Mouse (Mus musculus) kidney, postnatal 14 days (tissue): Measurements from ENCODE around the gene Ift20.
"Not testable (repeated sequence)": the region's sequence is repeated elsewhere in the genome, so short reads cannot be mapped to it uniquely, and the experiment has no call there.

ENCODE experiments used
- DNase-seq: peaks from one replicate; pipeline ENCODE4 v3.0.0; 2022; ENCODE audit warnings: mixed read lengths

The Ift20 gene

GRCm38 (mm10) chr11:78568827-78569226 lies 32.7 kb downstream of the Ift20 start:
- DNase-seq: no peak

DNA sequence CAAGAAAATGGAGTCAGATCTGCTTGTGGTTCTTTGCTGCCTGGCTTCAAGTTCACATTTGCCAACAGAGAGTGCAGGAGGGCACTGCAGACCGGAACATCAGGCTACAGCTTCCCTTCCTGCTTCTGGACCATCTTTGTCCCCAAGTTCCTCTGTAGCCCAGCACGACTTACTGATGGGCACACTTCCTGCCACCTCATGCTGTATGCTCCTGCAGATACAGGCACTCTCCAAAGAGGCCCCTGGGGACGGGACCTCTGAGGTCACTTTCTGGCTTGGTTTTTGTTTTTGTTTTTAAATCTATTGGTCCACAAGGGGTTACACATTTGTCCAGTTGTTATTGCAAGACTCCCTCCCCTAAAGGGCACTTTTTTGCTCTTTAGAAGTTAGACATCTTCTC lies 33.6 kb downstream of the Ift20 start:
- DNase-seq: peak; percentile 45

DNA sequence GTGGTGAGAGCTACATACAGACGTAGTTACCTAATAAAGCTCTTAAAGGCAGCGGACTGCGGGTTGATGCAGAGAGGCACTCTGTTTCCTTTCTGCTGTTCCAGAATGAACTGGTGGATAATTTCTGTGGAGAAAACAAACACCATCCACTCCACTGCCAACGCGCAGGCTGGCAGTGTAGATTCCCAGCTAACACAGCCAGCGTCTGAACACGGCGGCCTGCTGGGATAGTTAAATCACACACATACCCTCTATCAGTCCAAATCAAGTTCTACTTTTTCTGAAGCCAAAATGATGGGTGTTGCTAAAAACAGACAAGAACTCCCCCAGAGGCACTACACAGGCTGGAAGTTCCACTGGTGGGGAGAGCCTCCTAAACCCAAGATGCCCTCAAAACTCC lies 35.3 kb downstream of the Ift20 start:
- DNase-seq: no peak

DNA sequence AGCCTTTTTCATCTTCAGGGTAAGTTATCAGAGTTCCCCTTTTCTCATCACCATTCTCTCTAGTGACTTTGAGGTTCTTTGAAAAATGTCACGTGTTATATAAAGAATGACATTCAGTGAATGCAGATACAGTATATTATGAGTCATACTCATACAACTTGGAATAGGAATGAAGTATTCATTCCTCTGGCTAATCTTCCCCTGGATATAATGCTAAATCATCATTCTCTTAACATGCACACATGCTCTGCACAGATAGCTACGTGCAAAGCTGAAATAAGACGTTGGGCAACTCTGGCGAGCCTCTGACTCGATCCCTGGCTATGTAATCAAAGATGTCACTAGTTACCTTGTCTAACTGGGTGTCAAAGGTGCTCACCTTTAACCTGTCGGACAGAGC lies 35.7 kb downstream of the Ift20 start:
- no peak for DNase-seq

GRCm38 (mm10) chr11:78574031-78574430 lies 37.9 kb downstream of the Ift20 start:
- DNase-seq: not testable (repeated sequence)

DNA sequence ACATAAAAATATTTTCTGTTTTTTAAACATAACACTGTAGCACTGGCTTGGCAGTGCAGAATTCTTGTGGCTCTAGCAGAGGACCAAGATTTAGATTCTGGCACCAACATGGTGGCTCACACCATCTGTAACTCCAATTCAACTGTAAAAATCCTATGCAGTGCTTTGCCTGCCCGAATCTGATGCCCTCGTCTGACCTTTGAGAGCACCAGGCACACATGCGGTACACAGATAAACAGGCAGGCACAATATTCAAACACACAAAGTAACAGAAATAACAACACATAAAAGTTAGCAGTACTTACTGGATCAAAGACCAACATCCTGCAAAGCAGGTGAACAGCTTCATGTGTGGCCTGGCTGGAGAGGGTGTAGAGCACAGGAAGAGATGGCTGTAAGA lies 38.4 kb downstream of the Ift20 start:
- no peak for DNase-seq

GRCm38 (mm10) chr11:78574975-78575374 lies 38.8 kb downstream of the Ift20 start:
- no peak for DNase-seq

DNA sequence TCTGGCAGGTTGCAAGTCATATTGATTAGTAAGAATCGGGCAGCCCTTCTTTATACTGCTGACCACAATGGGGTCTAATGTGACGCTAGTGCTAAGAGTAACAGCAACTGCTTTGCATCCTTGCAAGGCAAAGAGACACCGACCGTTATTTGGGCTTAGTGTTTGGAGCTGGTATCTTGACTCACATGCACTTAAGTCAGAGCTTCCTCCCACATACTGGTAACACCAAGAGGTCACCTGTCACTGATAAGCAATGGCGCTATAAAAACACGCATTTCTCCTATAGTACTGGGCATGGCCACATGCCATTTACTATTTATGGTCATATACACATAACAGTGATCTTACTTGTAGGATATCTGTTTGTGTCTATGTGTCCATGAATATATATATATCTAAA lies 46.7 kb downstream of the Ift20 start:
- DNase-seq: no peak

DNA sequence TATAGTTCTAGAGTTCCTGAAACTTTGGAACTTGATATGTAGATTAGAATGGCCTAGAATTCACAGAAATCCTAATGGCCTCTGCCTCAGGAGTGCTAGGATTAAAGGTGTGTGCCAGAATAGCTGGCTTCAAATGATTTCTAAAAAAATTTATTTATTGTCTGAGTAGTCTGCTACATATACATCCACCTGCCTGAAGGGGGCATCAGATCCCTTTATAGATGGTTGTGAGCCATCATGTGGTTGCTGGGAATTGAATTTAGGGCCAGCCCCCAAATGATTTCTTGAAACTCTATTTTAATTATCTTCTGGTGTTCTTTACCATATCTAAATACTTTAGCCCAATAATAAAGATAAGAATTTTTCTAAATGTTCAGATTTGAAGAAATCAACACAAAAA lies 49.9 kb downstream of the Ift20 start:
- DNase-seq: no peak

DNA sequence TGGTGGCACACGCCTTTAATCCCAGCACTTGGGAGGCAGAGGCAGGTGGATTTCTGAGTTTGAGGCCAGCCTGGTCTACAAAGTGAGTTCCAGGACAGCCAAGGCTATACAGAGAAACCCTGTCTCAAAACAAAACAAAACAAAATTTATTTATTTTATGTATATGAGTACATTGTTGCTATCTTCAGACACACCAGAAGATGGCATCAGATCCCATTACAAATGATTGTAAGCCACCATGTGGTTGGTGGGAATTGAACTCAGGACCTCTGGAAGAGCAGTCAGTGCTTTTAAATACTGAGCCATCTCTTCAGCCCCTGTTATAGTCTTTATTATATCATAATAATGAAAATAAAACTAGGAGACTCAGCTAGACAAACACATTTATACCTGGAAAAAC lies 51.5 kb downstream of the Ift20 start:
- not testable (repeated sequence) for DNase-seq
